Mouse (Mus musculus) kidney, postnatal 0 days (tissue): Measurements from ENCODE around the gene Asb1. TPM values are rescaled to one million over a fixed set of nuclear protein-coding genes. Genes with fewer than 3 reads are reported as not detected.

Experiments used
- ATAC-seq: fragments of 200-750 bp; cut with Nextera tagmentation; replicated peaks from 2 replicates; pipeline ENCODE4 v1.8.0; 2017; ENCODE audit warnings: low read depth, moderate number of reproducible peaks, moderate TSS enrichment, moderate library complexity; ENCODE audit not compliant: low FRiP score
- DNase-seq: peaks from one replicate; pipeline ENCODE4 v3.0.0-alpha.2; 2016; ENCODE audit warnings: low spot score
- H3K27ac ChIP-seq: fragments of 300-500 bp; sonication (generic); 2 replicates; pipeline ENCODE4 v1.5.1; 2014; ENCODE audit warnings: mild to moderate bottlenecking
- H3K27me3 ChIP-seq: fragments of 300-500 bp; sonication (generic); 2 replicates; pipeline ENCODE4 v1.6.1; 2014; ENCODE audit warnings: low read length, mixed read lengths; ENCODE audit not compliant: insufficient read depth
- H3K36me3 ChIP-seq: fragments of 300-500 bp; sonication (generic); 2 replicates; pipeline ENCODE4 v1.6.1; 2014; ENCODE audit warnings: low read length, mixed read lengths; ENCODE audit not compliant: insufficient read depth
- H3K4me1 ChIP-seq: fragments of 300-500 bp; sonication (generic); replicated peaks from 2 replicates; pipeline ENCODE4 v1.6.1; 2014; ENCODE audit warnings: antibody characterized with exemption, low read length, mixed read lengths; ENCODE audit not compliant: insufficient read depth
- H3K4me2 ChIP-seq: fragments of 300-500 bp; sonication (generic); 2 replicates; pipeline ENCODE4 v1.6.1; 2014; ENCODE audit warnings: mild to moderate bottlenecking, low read length, moderate library complexity, mixed read lengths
- H3K4me3 ChIP-seq: fragments of 300-500 bp; sonication (generic); replicated peaks from 2 replicates; pipeline ENCODE4 v1.5.1; 2014; ENCODE audit warnings: low read depth, low read length
- H3K9ac ChIP-seq: fragments of 300-500 bp; sonication (generic); 2 replicates; pipeline ENCODE4 v1.6.1; 2014; ENCODE audit warnings: low read depth, low read length
- H3K9me3 ChIP-seq: fragments of 300-500 bp; sonication (generic); replicated peaks from 2 replicates; pipeline ENCODE4 v1.6.1; 2016; ENCODE audit warnings: low read length, inconsistent platforms, mixed read lengths
- CTCF ChIP-seq: IDR thresholded peaks from 2 replicates; pipeline ENCODE4 v1.5.1; 2016; ENCODE audit warnings: antibody characterized with exemption, low read depth, mild to moderate bottlenecking, moderate library complexity
- WGBS: fragments of 180-500 bp; shearing (Covaris S2); extraction: QIAGEN DNeasy Blood & Tissue Kit; methylation state at CpG from one replicate; pipeline ENCODE4 v1.1.7; 2014; 5-methylcytosine and 5-hydroxymethylcytosine counted together
- polyA plus RNA-seq: library from polyadenylated mRNA; unstranded; fragments of >200 nt; fragmentation: Nextera tagmentation; extraction: Ambion mirVana; gene quantifications from 2 replicates; pipeline ENCODE4 v1.2.1, GENCODE M21; 2015

Gene Asb1
- polyA plus RNA-seq, 1 experiment from 2014 or later = 4.3 TPM

- no peak for TF ChIP-seq CTCF
- WGBS = 3% methylated on average over 22 of the region's 22 CpGs
- Histone ChIP-seq H3K4me2 (peak overlapping the region; percentile 85), H3K4me3 (peak overlapping the region; percentile 65), H3K9ac (no peak overlapping the region), H3K36me3 (0 out of 2 replicates have a peak, but pooled peaks cover under 1% of the 10 kb centered on the region), H3K27me3 (no peaks in the 10 kb centered on the region), H3K27ac (no peak overlapping the region), H3K4me1 (peaks cover 6% of the 10 kb centered on the region), H3K9me3 (no peaks in the 10 kb centered on the region)
- ATAC-seq (peak; percentile 26), DNase-seq (no peak)
Observed at GRCm38 (mm10) chr1:91539704-91540270, 557 bp upstream of the Asb1 start.

- Histone ChIP-seq H3K4me2 (peak overlapping the region; percentile 85), H3K9me3 (no peaks in the 10 kb centered on the region), H3K4me3 (peak overlapping the region; percentile 65), H3K36me3 (peaks cover 11% of the 10 kb centered on the region), H3K9ac (peak overlapping the region; percentile 69), H3K27me3 (no peaks in the 10 kb centered on the region), H3K4me1 (peaks cover 6% of the 10 kb centered on the region), H3K27ac (peak overlapping the region; percentile 25; the same call in 1 of the 2 replicates)
- no peak for TF ChIP-seq CTCF
- 15% methylated on average over 15 of the region's 15 CpGs for WGBS
- no peak for DNase-seq
- ATAC-seq = 0 out of 2 replicates have a peak, but pooled peaks have one; percentile 8
Observed at GRCm38 (mm10) chr1:91541042-91541592, 773 bp downstream of the Asb1 start.

- ATAC-seq = no peak
- no peak overlapping the region for H3K9ac ChIP-seq
- H3K27me3 ChIP-seq = no peaks in the 10 kb centered on the region
- H3K27ac ChIP-seq = no peak overlapping the region
- WGBS = 85% methylated on average over 4 of the region's 4 CpGs
- no peaks in the 10 kb centered on the region for H3K9me3 ChIP-seq
- H3K36me3 ChIP-seq = peaks cover 24% of the 10 kb centered on the region
- DNase-seq = no peak
- H3K4me1 ChIP-seq = peaks cover 6% of the 10 kb centered on the region
- TF ChIP-seq CTCF = no peak
- no peak overlapping the region for H3K4me2 ChIP-seq
- H3K4me3 ChIP-seq = no peak overlapping the region
Observed at GRCm38 (mm10) chr1:91543974-91544373, 3.6 kb downstream of the Asb1 start.

- 82% methylated on average over 1 of the region's 1 CpGs for WGBS
- ATAC-seq (no peak), DNase-seq (no peak)
- H3K4me1 ChIP-seq = no peaks in the 10 kb centered on the region; the same call in 1 of the 2 replicates
- H3K4me2 ChIP-seq = no peak overlapping the region
- no peak for TF ChIP-seq CTCF
- H3K36me3 ChIP-seq = peaks cover 24% of the 10 kb centered on the region
- H3K4me3 ChIP-seq = no peak overlapping the region
- H3K27me3 ChIP-seq = no peaks in the 10 kb centered on the region
- no peaks in the 10 kb centered on the region for H3K9me3 ChIP-seq
- H3K9ac ChIP-seq = no peak overlapping the region
- no peak overlapping the region for H3K27ac ChIP-seq
Observed at GRCm38 (mm10) chr1:91545226-91545625, 4.9 kb downstream of the Asb1 start.

- Histone ChIP-seq H3K9ac (no peak overlapping the region), H3K9me3 (no peaks in the 10 kb centered on the region), H3K4me3 (no peak overlapping the region), H3K27me3 (no peaks in the 10 kb centered on the region), H3K4me2 (no peak overlapping the region), H3K27ac (no peak overlapping the region), H3K36me3 (peaks cover 29% of the 10 kb centered on the region), H3K4me1 (no peaks in the 10 kb centered on the region)
- TF ChIP-seq CTCF = no peak
- DNase-seq = no peak
- no peak for ATAC-seq
- 97% methylated on average over 5 of the region's 5 CpGs for WGBS
Observed at GRCm38 (mm10) chr1:91547567-91547966, 7.2 kb downstream of the Asb1 start.

GRCm38 (mm10) chr1:91549073-91549472 is 8.7 kb downstream of the Asb1 start:
- H3K9me3 ChIP-seq = no peaks in the 10 kb centered on the region
- no peaks in the 10 kb centered on the region for H3K27me3 ChIP-seq
- no peak overlapping the region for H3K27ac ChIP-seq
- H3K4me2 ChIP-seq = no peak overlapping the region
- no peak for TF ChIP-seq CTCF
- ATAC-seq = no peak
- H3K36me3 ChIP-seq = peaks cover 31% of the 10 kb centered on the region
- H3K9ac ChIP-seq = no peak overlapping the region
- DNase-seq = no peak
- H3K4me3 ChIP-seq = no peak overlapping the region
- 87% methylated on average over 2 of the region's 2 CpGs for WGBS
- no peaks in the 10 kb centered on the region for H3K4me1 ChIP-seq
